Mouse (Mus musculus) retina, postnatal 1 day (tissue): ENCODE data around the gene Sclt1.
A peak's percentile ranks its signal among the peaks of the same experiment; 100 is the strongest.

Experiments
- DNase-seq: peaks from one replicate; pipeline ENCODE4 v3.0.0-alpha.2; 2012

The Sclt1 gene

DNA sequence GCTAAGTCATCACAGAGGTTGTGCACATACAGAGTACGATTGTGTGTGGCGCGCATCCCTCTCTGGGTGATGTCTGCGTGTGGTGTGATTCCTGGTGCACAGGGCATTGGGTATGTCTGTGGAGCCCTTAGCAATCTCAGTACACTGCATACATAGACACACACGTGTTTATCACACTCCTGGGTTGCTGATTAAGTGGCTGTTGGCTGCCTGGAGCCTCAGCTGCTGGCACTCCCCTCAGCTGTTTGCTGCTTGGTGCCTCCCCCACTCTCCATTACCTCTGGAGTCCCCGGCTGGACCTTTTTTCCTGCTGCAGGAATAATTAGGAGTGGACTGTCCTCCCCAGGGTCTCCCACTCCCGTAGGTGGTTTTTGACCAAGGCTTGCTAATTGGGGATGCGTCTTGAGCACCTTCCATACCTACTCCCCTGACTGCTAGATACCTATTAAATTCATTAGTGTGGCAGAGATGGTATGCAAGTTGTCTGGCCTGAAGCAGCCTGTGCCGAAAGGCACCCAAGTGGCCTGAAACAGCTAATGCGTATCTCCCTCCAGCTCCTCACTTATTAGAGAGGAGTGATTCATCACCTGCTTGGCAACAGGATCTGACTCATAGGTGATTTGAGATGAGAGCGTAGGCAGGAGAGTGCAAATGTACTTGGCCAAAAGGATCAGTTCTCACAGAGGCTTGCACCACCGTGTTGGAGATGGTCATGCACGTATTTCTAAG is 136.5 kb downstream of the Sclt1 start:
- DNase-seq, result no peak

GRCm38 (mm10) chr3:41604629-41605321 is 137.5 kb downstream of the Sclt1 start:
- no peak for DNase-seq

- no peak for DNase-seq
Measured at GRCm38 (mm10) chr3:41603470-41604019, 138.8 kb downstream of the Sclt1 start.

DNA sequence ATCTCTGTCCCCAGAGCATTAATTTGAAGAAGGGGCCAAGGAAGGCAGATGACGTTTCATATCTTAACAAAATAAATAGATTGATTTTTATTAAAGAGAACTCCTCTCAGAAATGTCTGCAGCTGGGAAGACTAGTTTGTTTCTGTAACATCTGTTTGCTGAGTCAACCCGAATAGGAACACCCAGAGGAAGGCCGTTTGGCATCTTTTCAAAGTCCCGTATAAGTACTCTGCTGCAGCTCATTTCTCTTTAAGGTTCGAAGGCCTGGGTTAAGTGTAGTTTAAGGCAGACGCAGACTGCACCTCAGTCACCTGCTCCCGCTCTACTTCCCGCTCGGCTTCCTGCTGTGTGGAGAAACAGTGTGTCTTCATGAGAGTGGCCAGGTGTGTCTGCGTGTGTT is 139.4 kb downstream of the Sclt1 start:
- no peak for DNase-seq

GRCm38 (mm10) chr3:41601226-41602020 is 140.9 kb downstream of the Sclt1 start:
- DNase-seq, result no peak

DNA sequence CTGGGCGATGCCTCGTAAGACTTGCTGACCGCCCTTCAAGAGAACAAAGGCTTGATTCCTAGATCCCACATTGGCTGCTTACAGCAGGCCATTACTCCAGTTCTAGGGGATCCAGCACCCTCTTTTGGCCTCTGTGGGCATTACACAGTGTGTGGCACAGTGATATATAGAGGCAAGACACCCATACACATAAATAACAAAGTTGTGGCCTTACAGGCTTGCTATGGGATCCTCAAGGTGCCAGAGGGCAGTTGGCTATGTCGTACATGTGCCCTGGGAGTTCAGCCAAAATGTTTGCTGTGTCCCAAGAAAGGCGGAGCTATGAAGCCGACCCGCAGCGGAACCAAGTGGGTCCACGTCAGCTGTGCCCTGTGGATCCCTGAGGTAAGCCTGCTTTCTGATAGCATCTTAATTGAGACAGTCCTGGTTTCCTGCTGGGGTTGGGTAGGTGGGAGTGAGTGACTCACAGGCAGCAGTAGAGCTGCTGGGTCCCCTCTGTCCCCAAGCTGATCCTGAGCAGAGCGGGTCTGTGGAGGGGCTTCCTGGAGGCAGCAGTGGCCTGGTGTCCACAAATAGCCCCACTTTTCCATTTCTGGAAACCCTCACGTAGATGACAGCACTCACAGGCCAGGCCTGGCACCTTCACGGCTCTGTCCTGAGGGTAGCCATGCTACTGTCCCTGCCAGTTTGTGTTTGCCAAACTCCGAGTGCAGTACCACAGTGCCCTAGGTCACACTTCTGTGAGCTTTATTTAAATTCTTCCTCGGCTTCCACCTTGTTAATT is 142.3 kb downstream of the Sclt1 start:
- peak; percentile 69 for DNase-seq

- no peak for DNase-seq
Measured at GRCm38 (mm10) chr3:41599226-41599625, 143.1 kb downstream of the Sclt1 start.

DNA sequence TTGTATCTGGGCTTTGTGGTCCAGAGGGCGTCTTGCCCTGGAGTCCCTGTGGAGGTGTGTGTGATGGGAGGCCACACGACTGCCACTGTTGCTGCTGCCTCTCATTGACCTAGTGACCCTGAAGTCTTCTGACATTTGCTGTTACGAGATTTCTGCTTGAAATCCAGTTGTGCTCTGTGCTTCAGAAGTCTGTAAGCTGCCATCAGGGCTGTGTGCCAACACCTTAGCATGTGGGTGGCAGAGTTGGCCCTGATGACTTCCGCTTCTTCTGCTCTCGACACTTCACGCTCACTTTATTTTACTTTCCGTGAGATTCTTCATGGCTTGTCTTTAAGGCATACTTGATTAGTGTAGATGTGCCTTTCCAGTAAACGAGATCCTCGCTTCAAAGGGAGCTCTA is 143.9 kb downstream of the Sclt1 start:
- DNase-seq, result no peak

GRCm38 (mm10) chr3:41597036-41597435 is 145.3 kb downstream of the Sclt1 start:
- no peak for DNase-seq

DNA sequence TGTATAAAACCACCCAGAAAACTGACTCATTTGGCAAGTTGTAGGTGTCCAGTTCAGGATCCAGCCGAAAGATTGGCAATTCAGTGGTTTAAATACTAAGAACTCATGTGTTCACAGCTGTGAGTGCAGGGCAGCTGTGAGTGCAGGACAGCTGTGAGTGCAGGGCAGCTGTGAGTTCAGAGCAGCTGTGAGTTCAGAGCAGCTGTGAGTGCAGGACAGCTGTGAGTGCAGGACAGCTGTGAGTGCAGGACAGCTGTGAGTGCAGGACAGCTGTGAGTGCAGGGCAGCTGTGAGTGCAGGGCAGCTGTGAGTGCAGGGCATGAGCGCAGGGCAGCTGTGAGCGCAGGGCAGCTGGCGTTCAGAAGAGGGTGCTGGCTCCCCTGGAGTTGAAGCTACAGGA is 147.3 kb downstream of the Sclt1 start:
- no peak for DNase-seq

GRCm38 (mm10) chr3:41594097-41594879 is 148.0 kb downstream of the Sclt1 start:
- DNase-seq, result no peak

DNA sequence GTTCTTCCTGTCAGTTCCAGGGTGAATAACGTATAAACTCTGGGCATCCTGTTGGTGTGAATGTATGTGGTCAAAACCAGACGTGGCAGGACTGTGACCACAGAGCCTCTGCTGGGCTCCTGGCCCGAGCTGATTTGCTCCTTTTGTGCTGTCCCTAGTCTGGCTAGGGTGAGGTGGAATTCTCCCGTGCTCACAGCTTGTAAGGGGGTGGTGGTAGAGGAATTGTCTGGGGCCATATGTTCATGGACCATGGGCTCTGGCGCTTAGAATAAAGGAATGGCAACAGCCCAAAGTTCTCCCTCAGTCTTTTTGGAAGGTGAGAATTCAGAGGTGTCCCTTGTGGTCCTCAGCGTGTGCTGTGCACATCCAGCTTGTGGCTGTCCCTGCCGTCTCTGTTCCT is 149.5 kb downstream of the Sclt1 start:
- no peak for DNase-seq

GRCm38 (mm10) chr3:41591651-41592170 is 150.6 kb downstream of the Sclt1 start:
- DNase-seq, result no peak

DNA sequence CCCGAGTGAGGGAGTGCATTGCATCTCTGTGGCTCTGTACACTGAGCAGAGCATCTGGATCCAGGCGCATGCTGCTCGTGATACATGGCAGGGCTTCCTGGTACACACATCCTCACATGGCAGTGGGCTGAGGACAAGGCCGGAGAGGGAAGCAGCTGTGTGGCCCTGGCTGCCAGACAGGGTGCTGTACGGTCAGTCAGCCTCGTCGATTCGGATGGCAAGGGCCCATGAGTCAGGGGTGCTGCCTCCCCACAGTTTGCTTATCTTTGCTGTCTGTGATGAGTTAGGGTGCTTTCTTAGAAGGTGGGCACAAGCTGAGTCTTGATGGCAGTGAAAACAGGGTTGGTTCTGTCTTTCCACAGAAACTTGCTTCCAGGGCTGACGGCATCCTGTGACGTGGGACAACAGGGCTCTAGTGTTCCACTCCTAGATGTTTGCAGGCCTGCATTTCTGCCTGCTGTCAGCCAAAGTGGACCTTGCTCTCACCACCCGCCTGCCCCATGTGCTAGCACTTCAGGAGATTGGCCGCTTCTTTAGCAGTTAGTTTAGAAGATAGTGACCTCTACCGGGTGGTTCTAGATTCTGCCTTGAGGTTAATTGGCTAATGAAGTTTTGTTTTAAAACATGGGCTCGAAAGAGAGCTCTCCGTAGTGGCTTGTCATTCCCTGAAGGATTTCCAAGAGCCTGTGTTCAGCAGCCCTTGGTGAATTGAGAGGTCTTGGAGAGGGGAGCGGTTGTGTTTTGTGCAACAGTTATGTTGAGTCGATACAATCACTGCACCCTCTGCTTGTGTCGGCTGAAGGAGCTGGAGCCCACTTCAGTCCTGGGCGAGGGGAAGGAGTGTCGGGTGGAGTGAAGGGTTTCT is 151.4 kb downstream of the Sclt1 start:
- no peak for DNase-seq

GRCm38 (mm10) chr3:41589988-41590387 is 152.3 kb downstream of the Sclt1 start:
- no peak for DNase-seq

GRCm38 (mm10) chr3:41589246-41589914 is 152.9 kb downstream of the Sclt1 start:
- DNase-seq, result no peak

- no peak for DNase-seq
Measured at GRCm38 (mm10) chr3:41588495-41588894, 153.8 kb downstream of the Sclt1 start.

GRCm38 (mm10) chr3:41587588-41587987 is 154.7 kb downstream of the Sclt1 start:
- no peak for DNase-seq

GRCm38 (mm10) chr3:41586917-41587316 is 155.4 kb downstream of the Sclt1 start:
- DNase-seq, result no peak

- no peak for DNase-seq
Measured at GRCm38 (mm10) chr3:41586330-41586729, 156.0 kb downstream of the Sclt1 start.
